Mouse (Mus musculus): ENCODE data around the gene Gsk3a. TPM values are rescaled to one million over a fixed set of nuclear protein-coding genes. Genes with fewer than 3 reads are reported as not detected.

Gsk3a gene
- polyA plus RNA-seq (2014; fragmentation: Nextera tagmentation; extraction: Ambion mirVana), result 15.7 and 18.5 TPM in 2 replicates

DNA sequence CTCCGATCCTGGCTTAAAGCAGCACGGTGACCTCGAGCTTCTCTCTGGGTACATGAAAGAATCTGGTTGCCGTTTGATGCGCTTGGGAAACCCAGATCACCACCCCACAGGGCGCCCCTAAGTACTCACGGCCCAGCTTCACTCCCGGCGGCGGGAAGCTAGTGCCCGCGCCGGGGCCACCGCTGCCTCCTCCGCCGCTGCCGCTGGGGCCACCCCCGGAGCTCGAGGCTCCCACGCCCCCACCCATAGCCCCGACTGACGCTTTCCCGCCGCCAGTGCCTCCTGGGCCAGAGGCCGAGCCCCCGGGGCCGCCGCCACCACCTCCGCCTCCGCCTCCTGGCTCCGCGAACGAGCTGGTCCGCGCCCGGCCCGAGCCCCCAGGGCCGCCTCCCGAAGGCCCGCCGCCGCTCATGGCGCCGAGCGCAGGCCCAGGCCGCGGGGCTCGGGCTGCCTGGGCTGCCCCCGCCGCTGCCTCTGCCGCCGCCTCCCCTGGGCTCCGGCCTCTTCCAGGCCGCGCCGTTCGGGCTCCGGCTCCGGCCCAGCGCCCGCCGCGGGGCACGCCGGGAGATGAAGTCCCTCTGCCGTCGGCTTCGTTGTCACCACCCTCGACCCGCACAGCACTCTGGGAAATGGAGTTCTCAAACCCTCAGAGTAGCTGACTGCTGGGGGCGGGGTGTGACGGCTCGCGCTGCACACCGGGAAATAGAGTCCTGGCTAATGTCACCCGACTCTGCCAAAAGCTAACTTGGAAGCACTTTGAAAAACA, at the start of gene Gsk3a:
Gene Gsk3a (minus strand): TSS at position 603 of the 766 bp plus-strand sequence.
- Histone ChIP-seq H3K36me3 (ENCODE audit: control insufficient read depth, insufficient read depth, low read length) (peaks cover 31% of the 10 kb centered on the region), H3K4me3 (ENCODE audit: low read length) (peak within 1 kb of the TSS; percentile 60), H3K4me2 (replicated peaks; ENCODE audit: low read depth, low read length) (peak within 1 kb of the TSS; percentile 66), H3K4me1 (ENCODE audit: control insufficient read depth, insufficient read depth, low read length) (peaks cover 14% of the 10 kb centered on the region), H3K9me3 (ENCODE audit: control insufficient read depth, low read length) (no peaks in the 10 kb centered on the region), H3K27ac (ENCODE audit: low read depth, low read length) (peak within 1 kb of the TSS; percentile 68), H3K27me3 (ENCODE audit: control insufficient read depth, insufficient read depth, low read length) (no peaks in the 10 kb centered on the region), H3K9ac (ENCODE audit: low read depth, low read length) (peak within 1 kb of the TSS; percentile 90)
- WGBS, result under 1% methylated on average over 38 of the region's 76 CpGs
- peak; percentile 89 for ATAC-seq (ENCODE audit: low FRiP score, low TSS enrichment)

DNA sequence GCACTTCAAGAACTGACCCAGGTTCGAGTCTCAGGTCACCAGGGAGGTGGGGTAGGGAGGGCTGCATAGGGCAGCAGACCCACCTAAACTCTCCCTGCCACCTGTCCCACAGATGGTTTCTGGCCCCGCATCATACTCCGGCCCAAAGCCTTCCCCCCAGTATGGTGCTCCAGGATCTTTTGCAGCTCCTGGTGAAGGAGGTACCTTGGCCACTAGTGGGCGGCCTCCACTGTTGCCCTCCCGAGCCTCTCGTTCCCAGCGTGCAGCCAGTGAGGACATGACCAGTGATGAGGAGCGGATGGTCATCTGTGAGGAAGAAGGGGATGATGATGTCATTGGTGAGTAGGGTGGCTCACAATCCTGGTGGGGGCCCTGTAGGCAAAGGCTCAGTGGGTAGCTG, 49.3 kb upstream of the Gsk3a start:
- no peak overlapping the region for H3K9ac ChIP-seq (ENCODE audit: low read depth, low read length)
- H3K36me3 ChIP-seq (ENCODE audit: control insufficient read depth, insufficient read depth, low read length), result peaks cover 74% of the 10 kb centered on the region
- H3K4me3 ChIP-seq (ENCODE audit: low read length), result no peak overlapping the region
- H3K27me3 ChIP-seq (ENCODE audit: control insufficient read depth, insufficient read depth, low read length), result no peaks in the 10 kb centered on the region
- H3K4me2 ChIP-seq (replicated peaks; ENCODE audit: low read depth, low read length), result no peak overlapping the region
- H3K27ac ChIP-seq (ENCODE audit: low read depth, low read length), result no peak overlapping the region
- H3K4me1 ChIP-seq (ENCODE audit: control insufficient read depth, insufficient read depth, low read length), result peaks cover 14% of the 10 kb centered on the region; the same call in 1 of the 2 replicates
- 91% methylated on average over 8 of the region's 8 CpGs for WGBS
- no peaks in the 10 kb centered on the region for H3K9me3 ChIP-seq (ENCODE audit: control insufficient read depth, low read length)
- no peak for ATAC-seq (ENCODE audit: low FRiP score, low TSS enrichment)

DNA sequence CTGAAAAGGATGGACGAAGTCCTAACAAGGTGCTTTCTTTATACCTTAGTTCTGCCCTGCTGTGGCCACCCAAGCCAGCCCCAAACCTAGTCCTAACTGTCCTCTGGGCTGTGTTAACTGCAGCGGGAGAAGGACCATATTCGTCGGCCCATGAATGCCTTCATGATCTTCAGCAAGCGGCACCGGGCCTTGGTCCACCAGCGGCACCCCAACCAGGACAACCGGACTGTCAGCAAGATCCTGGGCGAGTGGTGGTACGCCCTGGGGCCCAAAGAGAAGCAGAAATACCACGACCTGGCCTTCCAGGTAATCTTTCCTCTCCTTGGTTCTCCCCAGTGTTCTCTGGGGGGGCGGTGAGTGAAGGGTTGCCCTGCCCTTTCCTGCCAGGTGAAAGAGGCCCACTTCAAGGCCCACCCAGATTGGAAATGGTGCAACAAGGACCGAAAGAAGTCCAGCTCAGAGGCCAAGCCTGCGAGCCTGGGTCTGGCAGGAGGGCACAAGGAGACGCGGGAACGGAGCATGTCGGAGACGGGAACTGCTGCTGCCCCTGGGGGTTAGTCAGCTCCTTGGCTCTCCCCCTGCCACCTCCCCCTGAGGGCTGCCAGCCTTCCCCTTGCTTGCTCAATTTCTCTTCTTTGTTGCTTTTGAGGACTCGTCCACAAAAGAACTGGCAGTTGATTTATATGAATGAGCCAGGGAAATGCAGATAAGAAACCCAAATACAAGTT, 48.0 kb upstream of the Gsk3a start:
- H3K4me2 ChIP-seq (replicated peaks; ENCODE audit: low read depth, low read length), result no peak overlapping the region
- peaks cover 24% of the 10 kb centered on the region for H3K4me1 ChIP-seq (ENCODE audit: control insufficient read depth, insufficient read depth, low read length)
- no peak overlapping the region for H3K9ac ChIP-seq (ENCODE audit: low read depth, low read length)
- ATAC-seq (ENCODE audit: low FRiP score, low TSS enrichment), result no peak
- peaks cover 61% of the 10 kb centered on the region for H3K36me3 ChIP-seq (ENCODE audit: control insufficient read depth, insufficient read depth, low read length)
- no peak overlapping the region for H3K27ac ChIP-seq (ENCODE audit: low read depth, low read length)
- H3K9me3 ChIP-seq (ENCODE audit: control insufficient read depth, low read length), result no peaks in the 10 kb centered on the region
- no peak overlapping the region for H3K4me3 ChIP-seq (ENCODE audit: low read length)
- WGBS, result 90% methylated on average over 20 of the region's 20 CpGs
- H3K27me3 ChIP-seq (ENCODE audit: control insufficient read depth, insufficient read depth, low read length), result no peaks in the 10 kb centered on the region

DNA sequence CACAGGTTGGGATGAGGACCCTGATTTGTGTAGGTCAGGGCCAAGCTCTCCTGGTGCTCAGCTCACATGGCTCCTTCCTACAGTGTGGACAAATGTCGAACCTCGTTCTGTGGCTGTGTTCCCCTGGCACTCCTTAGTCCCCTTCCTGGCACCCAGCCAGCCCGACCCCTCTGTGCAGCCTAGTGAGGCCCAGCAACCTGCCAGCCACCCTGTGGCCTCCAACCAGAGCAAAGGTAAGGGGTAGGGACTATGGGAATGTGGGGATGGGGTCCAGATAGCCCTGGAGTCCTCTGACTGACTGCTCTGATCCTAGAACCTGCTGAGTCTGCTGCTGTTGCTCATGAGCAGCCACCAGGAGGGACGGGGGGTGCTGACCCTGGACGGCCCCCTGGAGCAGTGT, 47.1 kb upstream of the Gsk3a start:
- Histone ChIP-seq H3K4me2 (replicated peaks; ENCODE audit: low read depth, low read length) (no peak overlapping the region), H3K4me3 (ENCODE audit: low read length) (no peak overlapping the region), H3K36me3 (ENCODE audit: control insufficient read depth, insufficient read depth, low read length) (peaks cover 52% of the 10 kb centered on the region), H3K9me3 (ENCODE audit: control insufficient read depth, low read length) (no peaks in the 10 kb centered on the region), H3K9ac (ENCODE audit: low read depth, low read length) (peak overlapping the region; percentile 25; the same call in 1 of the 2 replicates), H3K27me3 (ENCODE audit: control insufficient read depth, insufficient read depth, low read length) (no peaks in the 10 kb centered on the region), H3K27ac (ENCODE audit: low read depth, low read length) (no peak overlapping the region), H3K4me1 (ENCODE audit: control insufficient read depth, insufficient read depth, low read length) (peaks cover 34% of the 10 kb centered on the region)
- 69% methylated on average over 5 of the region's 5 CpGs for WGBS
- ATAC-seq (ENCODE audit: low FRiP score, low TSS enrichment), result no peak

DNA sequence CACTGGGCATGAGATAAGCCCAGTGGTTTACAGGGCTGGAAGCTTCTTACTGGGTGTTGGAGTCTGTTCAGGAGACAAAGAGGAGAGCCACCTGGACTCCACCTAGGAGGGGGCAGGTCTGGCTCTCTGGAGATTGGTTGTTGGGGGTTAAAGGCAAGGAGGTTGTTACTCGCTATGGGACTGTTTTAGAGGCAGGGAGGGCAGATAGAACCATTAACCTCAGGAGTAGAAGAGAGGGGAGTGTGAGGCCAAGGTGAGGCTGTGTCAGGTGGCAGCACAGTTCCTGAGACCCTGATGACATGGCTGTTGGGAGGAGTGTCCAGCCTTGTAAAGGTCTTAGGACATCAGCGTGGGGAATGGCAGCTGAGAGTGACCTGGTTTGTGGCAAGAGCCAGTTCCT, 46.5 kb upstream of the Gsk3a start:
- H3K27ac ChIP-seq (ENCODE audit: low read depth, low read length), result 0 out of 2 replicates have a peak overlapping the region, but pooled peaks have one; percentile 30
- no peaks in the 10 kb centered on the region for H3K27me3 ChIP-seq (ENCODE audit: control insufficient read depth, insufficient read depth, low read length)
- peak overlapping the region; percentile 87 for H3K4me2 ChIP-seq (replicated peaks; ENCODE audit: low read depth, low read length)
- peak overlapping the region; percentile 74; the same call in 1 of the 2 replicates for H3K4me3 ChIP-seq (ENCODE audit: low read length)
- no peaks in the 10 kb centered on the region for H3K9me3 ChIP-seq (ENCODE audit: control insufficient read depth, low read length)
- ATAC-seq (ENCODE audit: low FRiP score, low TSS enrichment), result no peak
- peaks cover 46% of the 10 kb centered on the region for H3K36me3 ChIP-seq (ENCODE audit: control insufficient read depth, insufficient read depth, low read length)
- H3K4me1 ChIP-seq (ENCODE audit: control insufficient read depth, insufficient read depth, low read length), result peaks cover 39% of the 10 kb centered on the region
- 36% methylated on average over 2 of the region's 2 CpGs for WGBS
- peak overlapping the region; percentile 81; the same call in 1 of the 2 replicates for H3K9ac ChIP-seq (ENCODE audit: low read depth, low read length)

DNA sequence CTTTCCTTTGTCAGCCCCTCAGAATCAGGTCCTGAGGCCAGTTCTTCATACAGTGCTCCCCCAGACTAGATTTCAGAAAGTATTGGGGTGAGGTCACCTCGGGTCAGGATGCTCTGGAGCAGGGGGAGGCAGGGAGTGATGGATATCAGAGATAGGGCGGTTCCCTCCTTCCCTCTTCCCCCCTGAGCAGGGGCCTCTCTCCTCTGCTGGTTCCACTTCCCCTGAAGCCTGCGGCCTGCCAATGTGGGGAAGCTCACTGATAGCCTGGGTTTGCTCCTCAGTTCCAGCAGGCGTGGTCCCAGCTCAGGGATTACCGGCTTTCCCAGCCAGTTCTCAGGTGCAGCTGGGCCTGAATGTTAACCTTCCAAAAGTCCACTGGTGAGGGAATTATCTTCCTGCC, 46.0 kb upstream of the Gsk3a start:
- Histone ChIP-seq H3K4me3 (ENCODE audit: low read length) (peak overlapping the region; percentile 74), H3K36me3 (ENCODE audit: control insufficient read depth, insufficient read depth, low read length) (peaks cover 40% of the 10 kb centered on the region), H3K27me3 (ENCODE audit: control insufficient read depth, insufficient read depth, low read length) (no peaks in the 10 kb centered on the region), H3K27ac (ENCODE audit: low read depth, low read length) (peak overlapping the region; percentile 30; the same call in 1 of the 2 replicates), H3K4me1 (ENCODE audit: control insufficient read depth, insufficient read depth, low read length) (peaks cover 39% of the 10 kb centered on the region), H3K9ac (ENCODE audit: low read depth, low read length) (peak overlapping the region; percentile 81; the same call in 1 of the 2 replicates), H3K9me3 (ENCODE audit: control insufficient read depth, low read length) (no peaks in the 10 kb centered on the region), H3K4me2 (replicated peaks; ENCODE audit: low read depth, low read length) (peak overlapping the region; percentile 87)
- no peak for ATAC-seq (ENCODE audit: low FRiP score, low TSS enrichment)
- WGBS, result 9% methylated on average over 5 of the region's 5 CpGs

DNA sequence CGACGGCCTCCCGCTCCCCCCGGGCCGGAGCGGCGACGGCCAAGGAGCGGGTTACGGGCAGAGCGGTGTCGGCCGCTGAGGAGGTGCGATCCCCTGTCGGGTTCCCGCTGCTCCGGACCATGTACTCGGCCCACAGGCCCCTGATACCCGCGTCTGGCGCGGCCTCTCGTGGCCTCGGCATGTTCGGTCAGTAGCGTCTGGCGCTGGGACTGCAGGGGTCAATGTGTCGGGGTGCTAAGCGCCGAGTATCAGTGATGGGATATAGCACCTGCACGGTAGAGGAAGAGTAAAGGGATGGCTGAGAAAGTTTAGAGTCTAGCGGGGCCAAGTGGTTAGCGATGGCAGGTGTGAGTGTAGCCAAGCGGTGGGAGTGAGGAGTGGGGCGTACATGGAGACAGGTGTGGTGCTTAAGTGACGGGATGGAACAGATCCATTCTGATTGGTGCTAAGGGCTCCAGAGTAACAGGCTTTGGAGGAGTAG, 45.1 kb upstream of the Gsk3a start:
- no peaks in the 10 kb centered on the region for H3K9me3 ChIP-seq (ENCODE audit: control insufficient read depth, low read length)
- WGBS, result under 1% methylated on average over 28 of the region's 36 CpGs
- ATAC-seq (ENCODE audit: low FRiP score, low TSS enrichment), result peak; percentile 13
- H3K9ac ChIP-seq (ENCODE audit: low read depth, low read length), result peak overlapping the region; percentile 81
- H3K27ac ChIP-seq (ENCODE audit: low read depth, low read length), result peak overlapping the region; percentile 98
- H3K36me3 ChIP-seq (ENCODE audit: control insufficient read depth, insufficient read depth, low read length), result peaks cover 32% of the 10 kb centered on the region
- H3K4me1 ChIP-seq (ENCODE audit: control insufficient read depth, insufficient read depth, low read length), result peaks cover 42% of the 10 kb centered on the region
- H3K4me3 ChIP-seq (ENCODE audit: low read length), result peak overlapping the region; percentile 74
- no peaks in the 10 kb centered on the region for H3K27me3 ChIP-seq (ENCODE audit: control insufficient read depth, insufficient read depth, low read length)
- peak overlapping the region; percentile 87 for H3K4me2 ChIP-seq (replicated peaks; ENCODE audit: low read depth, low read length)

DNA sequence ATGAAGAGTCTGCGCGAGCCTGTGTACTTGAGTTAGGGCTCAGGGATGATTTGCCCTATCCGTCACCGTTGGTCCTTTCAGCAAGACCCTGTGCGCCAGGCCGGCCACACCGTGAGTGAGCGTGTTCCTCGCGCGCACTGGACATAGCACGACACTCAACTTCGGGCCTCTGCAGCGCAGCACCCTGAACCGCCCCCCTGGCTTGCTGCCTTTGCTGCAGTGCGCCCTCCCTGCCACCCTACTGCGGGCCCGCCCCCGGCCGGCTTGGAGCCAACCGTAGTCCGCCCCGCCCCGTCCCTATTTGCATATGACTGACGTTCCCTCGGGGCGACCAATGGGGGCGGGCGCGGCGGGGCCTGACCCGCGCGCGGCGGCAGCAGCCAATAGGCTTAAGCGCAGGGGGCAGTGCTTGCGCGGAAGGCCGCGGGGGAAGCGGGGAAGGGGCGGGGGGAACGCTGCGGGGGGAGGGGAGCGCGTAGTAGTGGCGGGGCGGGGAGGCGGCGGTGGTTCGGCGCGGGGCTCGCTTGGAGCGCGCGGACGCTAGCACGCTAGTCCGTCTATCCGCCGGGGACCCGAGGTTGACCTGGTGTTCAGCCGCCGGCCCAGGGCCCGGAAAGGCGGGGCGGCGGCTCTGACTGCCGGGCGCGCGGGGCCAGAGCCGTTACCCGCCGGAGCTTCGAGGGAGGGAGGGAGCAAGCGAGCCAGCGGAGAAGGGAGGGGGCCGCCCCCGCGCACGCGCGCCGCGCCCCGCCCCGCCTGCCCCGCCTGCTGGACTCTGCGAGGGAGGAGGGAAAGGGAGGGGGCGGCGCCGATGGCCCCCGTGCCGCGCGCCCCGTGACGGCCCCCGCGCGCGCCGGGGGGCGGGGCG, 44.3 kb upstream of the Gsk3a start:
- H3K9me3 ChIP-seq (ENCODE audit: control insufficient read depth, low read length), result no peaks in the 10 kb centered on the region
- no peaks in the 10 kb centered on the region for H3K27me3 ChIP-seq (ENCODE audit: control insufficient read depth, insufficient read depth, low read length)
- H3K9ac ChIP-seq (ENCODE audit: low read depth, low read length), result peak overlapping the region; percentile 81
- 1% methylated on average over 58 of the region's 108 CpGs for whole genome bisulfite sequencing
- ATAC-seq (ENCODE audit: low FRiP score, low TSS enrichment), result peak; percentile 78
- peak overlapping the region; percentile 87 for H3K4me2 ChIP-seq (replicated peaks; ENCODE audit: low read depth, low read length)
- peaks cover 24% of the 10 kb centered on the region for H3K36me3 ChIP-seq (ENCODE audit: control insufficient read depth, insufficient read depth, low read length)
- peaks cover 49% of the 10 kb centered on the region for H3K4me1 ChIP-seq (ENCODE audit: control insufficient read depth, insufficient read depth, low read length)
- peak overlapping the region; percentile 74 for H3K4me3 ChIP-seq (ENCODE audit: low read length)
- peak overlapping the region; percentile 98 for H3K27ac ChIP-seq (ENCODE audit: low read depth, low read length)

Measured in kidney, embryonic 14.5 days (tissue).